Mouse (Mus musculus): ENCODE measurements around the gene Olfr477.
"Not testable (repeated sequence)": the region's sequence is repeated elsewhere in the genome, so short reads cannot be mapped to it uniquely, and the experiment has no call there.

Olfr477 gene

GRCm38 (mm10) chr7:107986393-107986792 is at the start of gene Olfr477:
TSS of gene Olfr477 (plus strand) at chr7:107986693.
- DNase-seq (ENCODE audit: low read depth, low spot score): no peak

GRCm38 (mm10) chr7:107952539-107952938 is 34.0 kb upstream of the Olfr477 start:
- not testable (repeated sequence) for DNase-seq (ENCODE audit: low read depth, low spot score)

- no peak for DNase-seq (ENCODE audit: low read depth, low spot score)
Observed at GRCm38 (mm10) chr7:107954343-107954742, 32.1 kb upstream of the Olfr477 start, which contains the start of gene Olfr474. TSS of gene Olfr474 (plus strand) at chr7:107954643.

- DNase-seq (ENCODE audit: low read depth, low spot score): no peak
Observed at GRCm38 (mm10) chr7:107964503-107964902, 22.0 kb upstream of the Olfr477 start, which contains the start of gene Olfr476. TSS of gene Olfr476 (plus strand) at chr7:107964803.

- not testable (repeated sequence) for DNase-seq (ENCODE audit: low read depth, low spot score)
Observed at GRCm38 (mm10) chr7:108014256-108014655, 27.8 kb downstream of the Olfr477 start.

- no peak for DNase-seq (ENCODE audit: low read depth, low spot score)
Observed at GRCm38 (mm10) chr7:108033889-108034288, 47.4 kb downstream of the Olfr477 start, which contains the start of gene Olfr478. TSS of gene Olfr478 (minus strand) at chr7:108033989.
